Mouse (Mus musculus) CD8-positive naive resting alpha-beta T cell, adult 57 days (primary cell): ENCODE results near the gene Syt16. TPM values are rescaled to one million over a fixed set of nuclear protein-coding genes. Genes with fewer than 3 reads are reported as not detected.

Experiments used
- total RNA-seq: library from RNA; stranded (reverse); gene quantifications from one replicate; pipeline ENCODE4 v1.2.4, GENCODE M21; 2023

The Syt16 gene
- total RNA-seq = not detected

GRCm38 (mm10) chr12:73997297-73998127, at the start of gene Syt16:
Syt16 (plus strand) TSS chr12:73997661.

GRCm38 (mm10) chr12:73964291-73965281, 32.9 kb upstream of the Syt16 start, which contains the start of gene Snapc1:
Snapc1 (plus strand) TSS chr12:73964481.

GRCm38 (mm10) chr12:74316344-74316973, 319.0 kb downstream of the Syt16 start, which contains the start of gene Gm11042:
Gm11042 (minus strand) TSS chr12:74316394.

Other genes starting within 250 kb of the Syt16 start
- gene Hif1a, start 96.3 kb upstream of the Syt16 start, total RNA-seq = 88.3 TPM
- gene Gm49321, start 60.0 kb upstream of the Syt16 start, total RNA-seq = 11.3 TPM
- gene Snapc1, start 33.2 kb upstream of the Syt16 start, total RNA-seq = 36.4 TPM